Mouse (Mus musculus) c-Kit-negative CD71-positive TER-119-positive erythroid progenitor cells, embryonic 14.5 days (primary cell): ENCODE data around the gene Egr4.

Experiments used
- DNase-seq: peaks from one replicate; pipeline ENCODE4 v3.0.0-alpha.2; 2013; ENCODE audit warnings: low read depth, low spot score

Egr4 gene

GRCm38 (mm10) chr6:85496976-85497375 is 16.4 kb downstream of the Egr4 start:
- DNase-seq, result no peak

DNA sequence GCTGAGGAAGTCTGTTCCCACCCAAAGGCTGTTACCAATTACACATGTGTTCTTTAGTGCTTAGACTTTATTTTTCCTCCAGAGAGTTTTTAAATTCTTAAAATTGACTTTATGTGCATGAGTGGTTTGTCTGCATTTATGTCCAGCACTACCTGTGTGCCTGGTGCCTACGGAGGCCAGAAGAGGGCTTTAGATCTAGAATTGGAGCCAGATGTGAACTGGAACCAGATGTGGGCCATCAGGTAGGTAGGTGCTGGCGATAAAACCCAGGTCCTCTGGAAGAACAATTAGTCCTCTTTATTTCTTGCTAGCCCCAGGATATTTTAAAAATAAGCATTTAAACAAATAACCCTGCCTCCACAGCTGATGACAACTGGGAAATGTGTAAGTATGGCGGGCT is 21.8 kb downstream of the Egr4 start:
- no peak for DNase-seq

DNA sequence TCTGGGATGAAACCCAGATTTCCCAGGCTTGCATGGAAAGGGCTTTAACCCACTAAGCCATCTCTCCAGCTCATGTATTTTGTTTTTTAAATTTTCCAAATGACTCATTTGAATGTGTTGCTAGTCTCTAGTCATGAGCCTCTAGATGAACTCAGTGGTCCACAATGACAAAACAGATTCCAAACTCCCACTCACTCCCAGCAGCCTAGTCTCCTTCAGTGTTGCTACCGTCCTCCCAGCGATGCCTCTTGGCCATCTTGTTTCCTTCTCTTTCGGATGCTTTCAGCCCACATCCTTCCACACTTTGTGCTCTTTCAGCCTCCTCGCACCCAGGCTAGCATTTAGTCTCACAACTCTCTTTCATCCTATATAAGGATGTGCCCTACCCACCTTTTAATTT is 23.1 kb downstream of the Egr4 start:
- DNase-seq, result no peak

DNA sequence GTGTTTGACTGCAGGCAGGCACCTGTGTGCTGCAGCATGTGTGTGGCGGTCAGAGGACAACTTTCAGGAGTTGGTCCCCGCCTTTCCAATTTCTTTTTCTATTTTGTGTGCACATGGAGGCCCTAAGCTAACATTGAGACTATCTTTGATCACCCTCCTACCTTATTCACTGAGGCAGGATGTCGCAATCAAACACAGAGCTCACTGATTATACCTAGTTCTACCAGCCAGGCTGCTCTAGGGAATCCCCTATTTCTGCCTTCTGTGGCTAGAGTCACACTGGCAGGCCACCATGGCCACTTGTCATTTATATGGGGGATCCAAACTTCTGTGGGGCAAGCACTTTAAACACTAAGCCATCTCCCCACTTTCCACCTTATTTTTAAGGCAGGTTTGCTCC is 23.7 kb downstream of the Egr4 start:
- no peak for DNase-seq

GRCm38 (mm10) chr6:85488510-85488909 is 24.9 kb downstream of the Egr4 start:
- no peak for DNase-seq

DNA sequence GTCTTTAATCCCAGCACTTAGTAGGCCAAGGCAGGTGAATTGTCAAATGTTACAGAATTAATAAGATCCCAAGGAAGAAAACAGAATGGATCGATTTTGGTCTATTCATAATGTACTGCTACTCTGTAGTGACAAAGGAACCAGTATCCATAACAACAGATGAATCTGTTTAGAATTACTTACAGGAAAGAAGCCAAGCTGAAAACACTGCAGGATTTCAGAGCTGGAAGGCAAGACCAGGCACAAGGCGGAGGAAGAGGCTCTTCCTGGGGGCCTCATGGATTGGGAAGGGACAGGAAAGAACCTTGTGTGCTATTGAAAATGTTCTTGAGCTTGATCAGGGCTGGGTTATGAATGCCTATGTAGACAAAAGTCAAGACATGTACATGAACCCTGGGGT is 27.7 kb downstream of the Egr4 start:
- no peak for DNase-seq

DNA sequence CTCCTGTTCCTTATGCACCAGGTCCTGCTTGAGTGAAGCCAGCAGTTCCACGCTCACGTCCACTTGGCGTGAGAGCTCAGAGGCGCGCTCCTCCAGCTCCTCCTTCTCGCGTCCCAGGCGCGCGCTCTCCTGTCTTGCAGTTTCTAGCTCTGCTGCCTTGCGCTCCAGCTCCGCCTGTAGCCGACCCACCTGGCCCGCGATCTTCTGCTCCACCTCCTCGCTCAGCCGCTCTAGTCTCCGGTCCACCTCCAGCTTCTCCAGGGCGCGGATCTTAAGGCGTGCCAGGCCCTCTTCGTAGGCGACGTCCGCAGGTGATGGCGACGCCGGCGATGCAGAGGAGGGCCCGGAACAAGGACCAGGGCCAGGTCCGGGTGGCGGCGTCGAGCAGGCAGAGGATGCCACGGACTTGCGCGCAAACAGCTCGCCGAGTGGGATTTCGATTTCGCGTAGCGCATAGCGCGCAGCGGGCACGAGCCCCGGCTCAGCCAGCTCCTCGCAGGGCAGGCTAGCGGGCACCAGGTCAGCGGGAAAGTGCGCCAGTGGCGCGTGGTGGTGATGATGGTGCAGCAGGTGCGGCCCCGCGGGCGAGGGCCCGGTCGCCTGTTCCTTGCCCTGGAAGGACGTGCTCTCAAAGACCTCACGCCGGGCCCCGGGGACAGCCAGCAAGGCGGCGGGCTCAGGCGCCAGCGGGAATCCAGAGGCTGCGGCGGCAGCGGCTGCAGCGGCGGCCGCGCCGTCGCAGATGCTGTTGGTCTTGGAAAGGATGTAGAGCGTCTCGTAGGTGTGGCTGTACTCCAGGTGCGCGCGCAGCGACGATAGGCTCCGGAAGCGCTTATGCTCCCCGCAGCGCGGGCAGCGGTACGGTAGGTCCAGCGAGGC is 29.3 kb downstream of the Egr4 start:
- DNase-seq, result no peak

- DNase-seq, result no peak
These were observed 32.7 kb downstream of the Egr4 start for GRCm38 (mm10) chr6:85480685-85481084.

- DNase-seq, result no peak
These were observed 33.4 kb downstream of the Egr4 start for GRCm38 (mm10) chr6:85479979-85480378.

DNA sequence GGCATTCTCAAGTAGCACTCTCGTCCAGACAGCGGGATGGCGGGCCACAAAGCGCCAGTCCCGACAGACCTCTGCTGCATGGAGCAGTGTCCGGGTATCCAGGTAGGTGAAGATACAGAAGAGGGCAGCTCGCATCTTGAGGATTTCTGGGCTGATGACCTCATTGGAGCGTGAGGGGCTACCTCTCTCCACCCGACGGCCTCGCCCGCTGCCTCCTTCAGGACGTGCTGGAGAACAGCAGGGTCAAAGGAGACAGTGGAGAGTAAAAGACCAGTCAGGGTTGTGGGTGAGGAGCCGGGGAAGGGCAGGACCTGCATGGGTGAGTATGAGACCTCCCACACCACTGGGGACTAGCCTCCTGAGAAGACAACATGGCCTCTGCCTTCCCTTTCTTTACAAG is 35.0 kb downstream of the Egr4 start:
- DNase-seq, result no peak

GRCm38 (mm10) chr6:85477366-85477917 is 35.9 kb downstream of the Egr4 start:
- peak; percentile 3 for DNase-seq

DNA sequence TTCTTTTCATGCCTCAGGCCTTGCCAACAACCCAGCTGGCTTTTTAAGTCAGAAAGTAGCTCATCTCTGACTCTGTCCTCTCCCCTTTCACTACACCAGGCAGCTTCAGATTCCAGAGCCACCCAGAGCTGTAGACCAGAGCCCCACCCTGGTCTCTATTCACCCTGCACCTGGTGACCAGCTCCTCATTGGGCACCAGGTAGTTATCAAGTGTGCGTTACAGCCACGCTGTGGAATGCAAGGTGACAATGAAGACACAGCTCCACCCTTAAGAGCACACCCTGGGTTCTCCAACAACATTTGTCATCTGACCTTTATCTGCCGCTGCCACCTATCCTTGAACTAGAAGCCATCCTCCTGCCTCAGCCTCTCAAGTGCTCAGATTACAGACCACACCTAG is 37.8 kb downstream of the Egr4 start:
- no peak for DNase-seq

DNA sequence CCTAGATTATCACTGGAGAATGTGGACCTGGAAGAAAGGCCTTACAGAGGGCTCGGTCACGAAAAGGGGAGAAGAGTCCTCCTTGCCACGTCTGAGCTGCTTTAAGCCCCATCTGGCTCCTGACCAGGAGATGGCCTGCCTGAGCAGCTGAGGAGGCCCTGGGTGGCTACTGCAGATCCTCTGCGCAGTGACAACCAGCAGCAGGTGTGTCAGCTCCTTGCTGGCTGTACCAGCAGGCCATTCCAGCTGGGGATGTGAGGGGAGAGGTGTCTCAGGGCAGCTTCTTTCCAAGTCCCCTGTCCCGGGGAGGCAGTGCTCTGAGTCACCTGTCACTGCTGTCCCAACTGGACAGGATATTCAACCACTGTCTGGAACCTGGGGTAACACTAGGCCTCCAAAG is 40.8 kb downstream of the Egr4 start:
- no peak for DNase-seq

GRCm38 (mm10) chr6:85471962-85472361 is 41.4 kb downstream of the Egr4 start:
- no peak for DNase-seq

DNA sequence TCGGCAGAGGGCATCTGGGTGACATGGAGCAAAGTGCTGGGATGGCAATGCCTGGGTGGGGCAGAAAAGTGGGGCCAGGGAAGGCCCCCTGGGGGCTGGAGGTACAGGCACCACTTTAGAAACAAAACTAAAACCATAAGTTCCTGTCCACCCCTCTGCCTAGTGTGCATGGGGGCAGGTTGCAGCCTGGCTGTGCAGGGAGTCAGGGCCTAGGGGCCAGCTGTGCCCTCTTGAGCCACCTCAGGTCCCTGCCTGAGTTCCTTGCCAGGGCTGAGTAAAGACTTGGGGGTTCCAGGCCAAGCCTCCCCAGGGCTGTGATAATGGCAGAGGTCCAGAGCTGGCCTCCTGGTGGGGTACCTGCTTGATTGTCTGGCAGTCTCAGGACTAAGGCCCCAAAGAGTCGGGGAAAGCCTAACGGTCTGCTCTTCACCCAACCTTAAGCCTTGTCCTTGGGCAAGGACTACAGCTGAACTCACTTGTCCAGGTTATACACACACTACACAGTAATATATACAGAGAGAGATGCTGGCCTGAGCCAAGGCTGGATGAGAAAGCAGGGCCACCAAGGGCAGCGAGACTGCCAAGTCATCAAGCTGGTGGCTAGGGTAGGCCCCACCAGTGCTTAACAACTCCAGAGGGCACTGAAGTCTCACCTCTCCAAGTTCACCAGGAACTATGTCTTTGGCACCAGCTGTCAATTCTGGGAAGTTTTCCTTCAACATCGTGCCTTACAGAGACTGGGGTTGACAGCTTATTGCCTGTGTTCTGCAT is 43.5 kb downstream of the Egr4 start:
- DNase-seq, result no peak

DNA sequence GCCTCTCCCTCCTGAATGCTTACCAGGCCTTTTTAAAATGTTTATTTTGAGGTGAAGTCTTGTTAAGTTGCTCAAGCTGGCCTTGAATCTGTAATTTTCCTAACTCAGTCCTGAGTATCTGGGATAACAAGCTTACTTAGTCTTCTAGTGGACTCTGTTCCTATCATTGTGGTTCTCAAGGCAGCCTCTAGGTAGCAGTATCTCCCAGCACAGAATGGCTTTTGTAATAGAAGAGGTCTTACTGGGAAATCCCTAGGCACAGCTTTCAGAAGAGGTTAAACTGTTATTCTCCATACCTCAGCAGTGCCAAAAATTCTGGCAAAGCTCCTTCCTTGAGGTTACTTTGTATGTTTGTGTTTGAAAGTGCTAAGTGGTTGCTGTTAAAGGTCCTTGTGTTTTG is 48.0 kb downstream of the Egr4 start:
- no peak for DNase-seq
